Mouse (Mus musculus) spleen, adult 2 months (tissue): ENCODE data around the gene Polr2e.

ENCODE experiments used
- CTCF ChIP-seq: fragments of 200-500 bp; IDR thresholded peaks from 2 replicates; pipeline ENCODE4 v1.5.1; 2011; ENCODE audit warnings: mild to moderate bottlenecking, inconsistent platforms; ENCODE audit not compliant: insufficient read depth, insufficient read length, insufficient replicate concordance; ENCODE audit errors: extremely low read depth
- POLR2A ChIP-seq: fragments of 200-500 bp; IDR thresholded peaks from 2 replicates; pipeline ENCODE4 v1.6.1; 2011; ENCODE audit warnings: low read depth, low read length, inconsistent platforms

GRCm38 (mm10) chr10:80021320-80021641, 18.3 kb downstream of the Polr2e start:
- TF ChIP-seq CTCF, result no peak
- TF ChIP-seq POLR2A, result no peak
